Mouse (Mus musculus): ENCODE measurements at regions not wholly inside any gene's neighbourhood (a gene's known extent, or its start where the extent isn't known, plus 50 kb on each side); places are given as distances from the start of the nearest gene placed in this dataset.

DNA sequence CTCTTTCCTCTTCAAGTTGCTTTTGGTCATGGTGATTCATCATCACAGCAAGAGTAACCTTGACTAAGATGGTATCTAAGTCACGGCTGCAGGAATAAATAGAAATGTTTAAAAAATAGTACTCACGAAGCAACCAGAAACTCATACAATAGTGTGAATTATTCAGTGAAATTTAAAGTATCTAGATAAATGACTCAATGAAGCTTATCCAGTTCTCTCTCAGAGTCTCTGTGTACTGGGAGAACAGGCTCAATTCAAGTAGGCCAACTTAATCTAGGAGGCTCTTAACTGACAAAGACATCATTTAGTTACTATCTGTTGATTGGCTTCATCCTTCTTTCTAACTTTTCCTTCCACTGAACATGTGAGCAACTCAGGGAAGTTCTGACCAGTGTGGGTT lies 175.5 kb upstream of the Pcdh15 start:
- no peak for DNase-seq

DNA sequence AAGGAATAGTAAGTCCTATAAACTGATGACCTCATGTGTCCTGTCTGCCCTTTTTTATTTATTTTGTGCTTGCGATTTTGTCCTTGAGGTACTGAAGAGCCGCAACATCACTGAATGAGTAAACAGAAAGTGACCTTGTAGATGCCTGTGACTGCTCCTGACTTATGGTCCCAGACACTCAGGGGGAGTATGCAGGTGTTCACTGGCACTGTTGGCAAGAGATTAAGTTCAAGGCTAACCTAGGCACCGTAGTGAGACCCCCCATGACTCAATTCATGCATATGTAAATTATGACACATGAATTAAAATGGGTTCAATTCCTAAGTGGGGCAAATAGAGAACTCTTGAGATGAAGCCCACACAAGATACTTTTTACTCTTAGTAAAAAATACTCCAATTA lies 142.2 kb upstream of the Pcdh15 start:
- DNase-seq: no peak

DNA sequence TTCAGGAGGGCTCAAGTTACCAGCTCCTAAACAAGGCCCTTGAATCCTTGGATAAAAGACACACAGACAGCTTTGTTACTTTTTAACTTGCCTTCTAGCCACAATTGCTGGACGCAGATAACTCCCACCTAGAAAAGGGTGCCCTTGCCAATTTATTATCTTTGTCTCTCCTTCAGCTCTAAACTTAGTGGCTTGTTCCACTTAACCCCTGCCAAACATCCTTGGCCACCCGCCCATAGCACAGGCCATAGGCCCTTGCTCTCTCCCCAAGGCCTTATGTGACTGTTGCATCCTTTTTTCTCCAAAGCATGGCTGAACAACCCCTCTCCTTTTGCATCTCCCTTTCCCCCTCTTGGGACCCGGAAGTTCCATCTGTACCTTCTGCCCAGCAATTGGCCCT lies 139.1 kb upstream of the Pcdh15 start:
- DNase-seq: no peak

DNA sequence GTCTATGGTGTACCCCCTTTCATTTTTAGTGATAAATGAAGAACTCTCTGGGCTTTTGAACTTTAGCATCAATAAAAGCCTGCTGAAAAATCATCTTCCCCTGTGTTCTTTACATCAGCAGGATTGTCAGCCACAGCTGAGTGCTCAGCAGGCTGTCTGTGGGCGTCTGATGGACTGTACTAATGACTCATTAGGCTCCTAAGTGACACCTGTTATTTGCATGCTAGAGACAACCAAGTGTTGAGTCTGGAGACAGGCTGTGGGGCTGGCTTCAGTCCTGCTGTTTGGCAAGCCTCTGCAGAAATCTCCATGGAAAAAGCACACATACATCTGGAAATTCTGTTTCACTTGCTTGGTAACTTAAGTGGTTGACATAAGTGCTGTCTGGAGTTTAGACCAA lies 117.8 kb upstream of the Pcdh15 start:
- DNase-seq: peak; percentile 25

GRCm38 (mm10) chr10:72988355-72988754 lies 110.8 kb upstream of the Pcdh15 start:
- no peak for DNase-seq

DNA sequence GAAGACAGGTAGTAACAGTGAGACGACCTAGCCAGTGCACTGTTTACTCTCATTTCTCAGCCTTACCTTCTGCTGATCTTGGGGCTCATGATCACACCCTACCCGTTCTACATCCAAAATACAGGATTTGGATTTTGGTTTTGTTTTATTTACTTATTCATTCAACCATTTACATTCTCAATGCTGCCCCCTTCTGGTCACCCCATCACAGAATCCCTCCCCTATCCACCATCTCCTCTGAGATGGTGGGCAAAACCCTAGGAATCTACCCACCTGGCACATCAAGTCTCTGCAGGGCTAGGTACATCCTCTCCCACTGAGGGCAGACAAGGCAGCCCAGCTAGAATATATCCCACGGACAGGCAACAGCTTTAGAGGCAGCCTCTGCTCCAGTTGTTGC lies 88.2 kb upstream of the Pcdh15 start:
- no peak for DNase-seq

DNA sequence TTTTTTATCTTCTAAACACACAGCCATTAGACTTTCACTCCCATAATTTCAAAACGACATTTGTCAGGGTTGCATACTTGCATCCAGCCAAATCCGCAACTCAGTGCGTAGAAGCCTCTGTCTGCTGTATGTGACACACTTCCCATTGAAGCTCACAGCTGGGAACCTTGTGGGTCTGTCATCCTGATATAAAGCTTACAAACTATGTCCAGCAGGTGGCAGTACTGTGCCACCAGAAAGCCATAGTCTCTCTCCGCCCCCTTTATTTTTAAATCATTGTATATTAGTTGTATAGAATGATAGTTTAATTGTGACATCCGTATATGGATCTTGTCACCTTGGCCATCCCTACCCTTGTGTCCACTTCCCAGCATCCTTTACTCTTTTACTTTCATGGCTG lies 87.3 kb upstream of the Pcdh15 start:
- peak; percentile 4 for DNase-seq

DNA sequence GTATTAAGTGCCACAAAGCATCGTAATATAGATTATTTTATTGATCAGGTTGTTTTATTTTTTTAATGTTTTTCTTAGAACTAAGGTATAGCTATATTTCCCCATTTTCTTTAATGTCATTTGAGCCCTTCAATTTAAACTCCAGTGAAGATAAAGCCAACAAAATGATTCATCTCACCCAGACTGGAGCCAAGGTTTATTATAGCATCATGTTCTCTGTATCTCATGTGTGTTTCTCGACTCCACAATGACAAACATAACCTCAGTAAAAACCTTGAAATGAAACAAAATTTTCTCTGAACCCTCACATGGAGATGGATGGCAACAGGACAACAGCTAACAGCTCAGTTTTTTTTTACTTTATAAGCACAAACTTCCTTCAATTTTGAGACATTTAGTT lies 61.7 kb upstream of the Pcdh15 start:
- no peak for DNase-seq

GRCm38 (mm10) chr10:73039551-73039950 lies 59.6 kb upstream of the Pcdh15 start:
- DNase-seq: no peak
